Mouse (Mus musculus): ENCODE measurements around the gene Mtmr10. TPM values are rescaled to one million over a fixed set of nuclear protein-coding genes. Genes with fewer than 3 reads are reported as not detected.

Gene Mtmr10
- 8.4 and 9.1 TPM in 2 replicates for polyA plus RNA-seq (2015; fragmentation: Nextera tagmentation; extraction: Ambion mirVana)

- H3K36me3 ChIP-seq (ENCODE audit: poor library complexity, severe bottlenecking) = no peaks in the 10 kb centered on the region
- peak; percentile 99 for ATAC-seq
Observed at GRCm38 (mm10) chr7:64287414-64288091, at the start of gene Mtmr10. TSS of gene Mtmr10 (plus strand) at chr7:64287653.

DNA sequence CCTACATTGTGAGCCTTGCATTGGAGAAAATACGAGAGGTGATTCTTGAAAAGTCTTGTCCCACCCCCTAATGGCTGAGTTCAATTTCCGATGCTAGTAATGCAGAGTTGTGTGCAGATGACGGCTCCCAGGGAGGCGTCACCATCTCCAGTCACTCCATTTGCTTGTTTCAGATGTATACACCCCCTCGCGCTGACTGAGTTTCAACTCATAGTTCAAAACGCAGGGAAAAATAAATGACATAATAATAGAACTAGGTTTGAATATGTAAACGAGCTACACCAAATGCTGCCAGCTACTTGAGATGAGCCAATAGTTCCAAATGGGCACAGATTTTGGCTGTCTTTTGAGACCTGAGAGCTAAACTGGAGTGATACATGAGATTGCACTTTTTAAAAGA, 49.7 kb upstream of the Mtmr10 start:
- 92% methylated on average over 8 of the region's 8 CpGs for WGBS
- no peak overlapping the region for H3K9ac ChIP-seq
- no peaks in the 10 kb centered on the region for H3K36me3 ChIP-seq (ENCODE audit: poor library complexity, severe bottlenecking)
- no peaks in the 10 kb centered on the region for H3K9me3 ChIP-seq (replicated peaks)
- H3K4me2 ChIP-seq = no peak overlapping the region
- no peaks in the 10 kb centered on the region for H3K27me3 ChIP-seq
- H3K27ac ChIP-seq = no peak overlapping the region
- no peaks in the 10 kb centered on the region for H3K4me1 ChIP-seq
- ATAC-seq = no peak
- no peak overlapping the region for H3K4me3 ChIP-seq

More at GRCm38 (mm10) chr7:64287414-64288091, at the start of gene Mtmr10:
- H3K4me2 ChIP-seq = peak within 1 kb of the TSS; percentile 73
- no peaks in the 10 kb centered on the region for H3K9me3 ChIP-seq (replicated peaks)
- H3K27ac ChIP-seq = peak within 1 kb of the TSS; percentile 75
- H3K4me1 ChIP-seq = peaks cover 17% of the 10 kb centered on the region
- under 1% methylated on average over 72 of the region's 77 CpGs for WGBS
- peak within 1 kb of the TSS; percentile 87 for H3K9ac ChIP-seq
- no peaks in the 10 kb centered on the region for H3K27me3 ChIP-seq
- peak within 1 kb of the TSS; percentile 85 for H3K4me3 ChIP-seq

DNA sequence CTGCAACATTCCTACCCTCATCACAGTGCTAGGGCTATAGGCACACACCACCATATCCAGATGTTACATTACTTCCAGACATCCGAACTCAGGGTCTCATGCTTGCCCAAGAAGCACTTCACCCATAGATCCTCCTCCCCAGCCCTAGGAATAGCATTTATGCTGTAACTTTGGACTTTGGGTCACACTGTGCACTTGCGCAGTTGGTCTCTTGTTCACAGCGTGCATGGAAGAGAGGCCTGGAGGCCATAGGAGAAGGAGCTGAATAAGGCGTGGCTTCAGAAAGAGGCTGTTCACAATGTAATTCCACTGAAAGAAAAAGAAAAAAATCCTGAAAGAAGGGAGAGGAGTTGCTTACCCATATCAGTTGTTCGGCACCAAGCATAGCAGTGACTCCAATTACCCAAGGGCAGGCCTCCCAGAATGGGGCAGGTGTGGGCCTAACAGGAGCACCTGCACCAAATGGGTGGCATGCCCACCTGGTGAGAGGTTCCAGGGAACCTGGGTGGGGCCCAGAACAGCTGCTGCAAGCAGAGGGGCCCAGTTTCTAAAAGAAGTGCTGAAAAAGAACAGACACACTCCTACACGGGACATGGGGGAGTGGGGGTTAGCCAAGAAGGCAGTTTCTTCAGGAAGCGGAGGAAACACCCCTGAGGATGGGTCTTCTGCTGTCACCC, 48.9 kb upstream of the Mtmr10 start:
- Histone ChIP-seq H3K4me3 (no peak overlapping the region), H3K4me1 (no peaks in the 10 kb centered on the region), H3K27ac (no peak overlapping the region), H3K9me3 (replicated peaks) (no peaks in the 10 kb centered on the region), H3K27me3 (no peaks in the 10 kb centered on the region), H3K9ac (no peak overlapping the region), H3K4me2 (no peak overlapping the region), H3K36me3 (ENCODE audit: poor library complexity, severe bottlenecking) (no peaks in the 10 kb centered on the region)
- ATAC-seq = no peak
- WGBS = 89% methylated on average over 7 of the region's 7 CpGs

- Histone ChIP-seq H3K36me3 (ENCODE audit: poor library complexity, severe bottlenecking) (no peaks in the 10 kb centered on the region), H3K4me2 (no peak overlapping the region), H3K4me3 (no peak overlapping the region), H3K27me3 (no peaks in the 10 kb centered on the region), H3K4me1 (no peaks in the 10 kb centered on the region), H3K9ac (no peak overlapping the region), H3K27ac (no peak overlapping the region), H3K9me3 (replicated peaks) (no peaks in the 10 kb centered on the region)
- WGBS = 87% methylated on average over 9 of the region's 9 CpGs
- no peak for ATAC-seq
Observed at GRCm38 (mm10) chr7:64239138-64239805, 48.2 kb upstream of the Mtmr10 start.

- Histone ChIP-seq H3K9ac (no peak overlapping the region), H3K4me3 (no peak overlapping the region), H3K4me2 (no peak overlapping the region), H3K27me3 (no peaks in the 10 kb centered on the region), H3K9me3 (replicated peaks) (no peaks in the 10 kb centered on the region), H3K27ac (no peak overlapping the region), H3K4me1 (no peaks in the 10 kb centered on the region), H3K36me3 (ENCODE audit: poor library complexity, severe bottlenecking) (no peaks in the 10 kb centered on the region)
- no peak for ATAC-seq
- 73% methylated on average over 4 of the region's 4 CpGs for WGBS
Observed at GRCm38 (mm10) chr7:64239806-64240315, 47.6 kb upstream of the Mtmr10 start.

GRCm38 (mm10) chr7:64242424-64242823, 45.0 kb upstream of the Mtmr10 start:
- no peak overlapping the region for H3K4me2 ChIP-seq
- ATAC-seq = no peak

GRCm38 (mm10) chr7:64244371-64244770, 43.1 kb upstream of the Mtmr10 start:
- Histone ChIP-seq H3K36me3 (ENCODE audit: poor library complexity, severe bottlenecking) (no peaks in the 10 kb centered on the region), H3K9ac (no peak overlapping the region), H3K9me3 (replicated peaks) (no peaks in the 10 kb centered on the region), H3K27me3 (no peaks in the 10 kb centered on the region), H3K4me1 (no peaks in the 10 kb centered on the region), H3K4me2 (no peak overlapping the region), H3K27ac (no peak overlapping the region), H3K4me3 (no peak overlapping the region)
- 88% methylated on average over 6 of the region's 6 CpGs for WGBS
- ATAC-seq = no peak

More at GRCm38 (mm10) chr7:64242424-64242823, 45.0 kb upstream of the Mtmr10 start:
- Histone ChIP-seq H3K36me3 (ENCODE audit: poor library complexity, severe bottlenecking) (no peaks in the 10 kb centered on the region), H3K27me3 (no peaks in the 10 kb centered on the region), H3K9me3 (replicated peaks) (no peaks in the 10 kb centered on the region), H3K4me3 (no peak overlapping the region), H3K9ac (no peak overlapping the region), H3K27ac (no peak overlapping the region), H3K4me1 (no peaks in the 10 kb centered on the region)
- 76% methylated on average over 4 of the region's 4 CpGs for WGBS

GRCm38 (mm10) chr7:64246713-64247112, 40.7 kb upstream of the Mtmr10 start:
- WGBS = 62% methylated on average over 4 of the region's 4 CpGs
- Histone ChIP-seq H3K4me2 (no peak overlapping the region), H3K27me3 (no peaks in the 10 kb centered on the region), H3K36me3 (ENCODE audit: poor library complexity, severe bottlenecking) (no peaks in the 10 kb centered on the region), H3K4me1 (no peaks in the 10 kb centered on the region), H3K27ac (no peak overlapping the region), H3K9ac (no peak overlapping the region), H3K4me3 (no peak overlapping the region), H3K9me3 (replicated peaks) (no peaks in the 10 kb centered on the region)
- no peak for ATAC-seq

GRCm38 (mm10) chr7:64248352-64248751, 39.1 kb upstream of the Mtmr10 start:
- no peak for ATAC-seq
- no peak overlapping the region for H3K4me3 ChIP-seq

GRCm38 (mm10) chr7:64249715-64250114, 37.7 kb upstream of the Mtmr10 start:
- Histone ChIP-seq H3K4me3 (no peak overlapping the region), H3K9ac (no peak overlapping the region), H3K36me3 (ENCODE audit: poor library complexity, severe bottlenecking) (no peaks in the 10 kb centered on the region), H3K4me2 (no peak overlapping the region), H3K27ac (no peak overlapping the region), H3K9me3 (replicated peaks) (no peaks in the 10 kb centered on the region), H3K27me3 (no peaks in the 10 kb centered on the region), H3K4me1 (no peaks in the 10 kb centered on the region)
- 88% methylated on average over 4 of the region's 4 CpGs for WGBS
- no peak for ATAC-seq

More at GRCm38 (mm10) chr7:64248352-64248751, 39.1 kb upstream of the Mtmr10 start:
- Histone ChIP-seq H3K4me1 (no peaks in the 10 kb centered on the region), H3K9me3 (replicated peaks) (no peaks in the 10 kb centered on the region), H3K27me3 (no peaks in the 10 kb centered on the region), H3K27ac (no peak overlapping the region), H3K9ac (no peak overlapping the region), H3K4me2 (no peak overlapping the region), H3K36me3 (ENCODE audit: poor library complexity, severe bottlenecking) (no peaks in the 10 kb centered on the region)
- WGBS = 91% methylated on average over 1 of the region's 1 CpGs

- Histone ChIP-seq H3K4me3 (no peak overlapping the region), H3K36me3 (ENCODE audit: poor library complexity, severe bottlenecking) (no peaks in the 10 kb centered on the region), H3K9me3 (replicated peaks) (no peaks in the 10 kb centered on the region), H3K27ac (no peak overlapping the region), H3K9ac (no peak overlapping the region), H3K4me1 (no peaks in the 10 kb centered on the region), H3K4me2 (no peak overlapping the region), H3K27me3 (no peaks in the 10 kb centered on the region)
- ATAC-seq = no peak
- WGBS = 91% methylated on average over 7 of the region's 7 CpGs
Observed at GRCm38 (mm10) chr7:64250417-64250816, 37.0 kb upstream of the Mtmr10 start.

DNA sequence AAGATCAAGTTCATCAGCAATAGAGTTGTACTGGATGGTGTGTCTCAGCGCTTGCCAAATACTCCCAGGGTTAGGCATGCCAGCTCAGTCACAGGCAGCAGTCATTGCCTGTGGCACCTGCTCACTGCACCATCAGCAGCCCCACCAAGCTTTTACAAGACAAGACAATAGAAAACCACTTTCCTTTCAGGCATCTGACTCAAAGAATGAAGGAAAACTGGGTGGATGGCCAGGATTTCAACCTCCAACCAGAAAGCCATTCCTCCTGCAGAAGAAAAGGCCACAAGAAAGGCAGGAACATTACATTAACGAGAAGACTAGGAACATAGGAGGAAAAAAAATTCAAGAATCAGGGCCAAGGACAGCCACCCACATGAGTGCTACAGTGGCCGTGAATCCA, 33.7 kb upstream of the Mtmr10 start:
- no peak for ATAC-seq
- Histone ChIP-seq H3K36me3 (ENCODE audit: poor library complexity, severe bottlenecking) (no peaks in the 10 kb centered on the region), H3K4me3 (no peak overlapping the region), H3K27ac (no peak overlapping the region), H3K4me1 (no peaks in the 10 kb centered on the region), H3K9ac (no peak overlapping the region), H3K27me3 (no peaks in the 10 kb centered on the region), H3K4me2 (no peak overlapping the region), H3K9me3 (replicated peaks) (no peaks in the 10 kb centered on the region)
- 83% methylated on average over 3 of the region's 3 CpGs for WGBS
